8 mouse cellular contexts compared by ENCODE assay signal in the genomic region with DNA sequence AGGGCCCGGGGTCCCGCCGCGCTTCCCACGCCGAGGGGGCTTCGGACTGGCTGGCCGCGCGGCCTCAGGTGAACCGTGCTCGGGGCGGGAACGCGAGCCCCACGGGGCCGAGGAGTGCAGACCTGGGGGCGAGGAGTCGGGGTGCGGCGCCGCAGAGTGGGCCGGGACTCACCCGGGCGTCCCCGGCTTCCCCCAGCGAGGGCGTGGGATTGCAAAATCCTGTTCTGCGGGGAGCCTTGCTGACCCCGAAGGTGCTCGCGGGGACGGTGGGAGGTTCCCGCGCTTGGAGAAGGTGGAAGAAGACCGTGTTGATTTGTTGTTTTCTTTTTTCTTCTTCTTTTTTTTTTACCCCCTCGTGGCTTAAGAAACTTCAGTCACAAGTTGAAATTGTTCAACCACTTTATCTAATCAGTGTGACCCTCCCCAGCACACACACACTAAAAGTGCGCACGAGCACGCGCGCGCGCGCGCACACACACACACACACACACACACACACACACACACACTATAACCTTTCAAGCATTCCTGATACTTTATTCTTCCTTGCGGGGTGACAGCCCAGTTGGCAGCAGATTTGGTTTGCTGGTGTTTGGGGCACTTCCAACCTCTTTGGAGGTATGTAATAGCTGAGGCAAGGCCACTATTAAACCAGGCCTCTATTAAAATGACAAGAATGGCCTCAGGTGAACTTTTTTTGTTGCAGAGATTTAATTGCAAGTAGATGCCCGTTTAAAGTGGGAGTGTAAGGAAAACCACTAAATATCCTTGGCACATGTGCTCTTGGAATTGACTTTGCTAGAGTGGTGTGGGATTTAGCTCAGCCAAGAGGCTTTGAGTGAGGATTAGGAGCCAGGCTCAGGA. TPM values are rescaled to one million over a fixed set of nuclear protein-coding genes. Genes with fewer than 3 reads are reported as not detected.
DNase-seq lines count a peak whose midpoint lies in the region; ATAC-seq and TF ChIP-seq lines count a peak whose summit lies in the region.

No protein-coding gene starts in this region.

- no peaks in the 10 kb centered on the region; the same call in 1 of the 2 replicates for H3K4me1 ChIP-seq in bone marrow, adult 2 months (ENCODE audit: control insufficient read depth, insufficient read depth, low read length)
- peaks cover 32% of the 10 kb centered on the region for H3K4me1 ChIP-seq in embryonic facial prominence, embryonic 15.5 days
- peaks cover 40% of the 10 kb centered on the region for H3K4me1 ChIP-seq in hindbrain, embryonic 10.5 days (replicated peaks)
- H3K4me1 ChIP-seq in limb, embryonic 12.5 days (replicated peaks) = peaks cover 49% of the 10 kb centered on the region
- H3K4me1 ChIP-seq in midbrain, embryonic 13.5 days (replicated peaks) = peaks cover 37% of the 10 kb centered on the region
- H3K4me1 ChIP-seq in testis, adult 2 months (ENCODE audit: control insufficient read depth, insufficient read depth, low read length) = peaks cover 13% of the 10 kb centered on the region

- DNase-seq in heart, adult 9 months (ENCODE audit: low spot score in 2 of 2) = peak; percentile 30 to 35
- DNase-seq in heart, adult 8-10 months (ENCODE audit: low spot score) = no peak
- peak; percentile 38 for DNase-seq in hindbrain, embryonic 10.5 days (ENCODE audit: low spot score)

- H3K9ac ChIP-seq in embryonic facial prominence, embryonic 15.5 days = peak overlapping the region; percentile 94
- H3K9ac ChIP-seq in limb, embryonic 12.5 days (replicated peaks) = peak overlapping the region; percentile 90
- H3K9ac ChIP-seq in midbrain, embryonic 13.5 days (replicated peaks) = peak overlapping the region; percentile 86

- H3K27me3 ChIP-seq in embryonic facial prominence, embryonic 15.5 days = no peaks in the 10 kb centered on the region
- H3K27me3 ChIP-seq in hindbrain, embryonic 10.5 days (ENCODE audit: insufficient read depth, poor library complexity, severe bottlenecking) = peaks cover 27% of the 10 kb centered on the region
- H3K27me3 ChIP-seq in limb, embryonic 12.5 days = no peaks in the 10 kb centered on the region
- H3K27me3 ChIP-seq in midbrain, embryonic 13.5 days = peaks cover 20% of the 10 kb centered on the region
- H3K27me3 ChIP-seq in testis, adult 2 months (ENCODE audit: control insufficient read depth, insufficient read depth, low read length) = no peaks in the 10 kb centered on the region

- TF ChIP-seq POLR2A in bone marrow, adult 2 months (IDR thresholded peaks at IDR 0.05; ENCODE audit: borderline replicate concordance, control insufficient read depth, low read depth, low read length) = no peak
- TF ChIP-seq POLR2A in testis, adult 2 months (IDR thresholded peaks at IDR 0.05; ENCODE audit: control insufficient read depth, low read depth, low read length) = no peak

- peak overlapping the region; percentile 71 for H3K27ac ChIP-seq in bone marrow, adult 2 months (ENCODE audit: control insufficient read depth, insufficient read depth, low read depth, low read length, poor library complexity)
- peak overlapping the region; percentile 83 for H3K27ac ChIP-seq in embryonic facial prominence, embryonic 15.5 days (replicated peaks)
- peak overlapping the region; percentile 94 for H3K27ac ChIP-seq in hindbrain, embryonic 10.5 days
- peak overlapping the region; percentile 93 for H3K27ac ChIP-seq in limb, embryonic 12.5 days
- peak overlapping the region; percentile 58; the same call in 1 of the 2 replicates for H3K27ac ChIP-seq in midbrain, embryonic 13.5 days
- H3K27ac ChIP-seq in testis, adult 2 months (ENCODE audit: control insufficient read depth, insufficient read depth, low read depth, low read length) = peak overlapping the region; percentile 95

- no peaks in the 10 kb centered on the region for H3K36me3 ChIP-seq in embryonic facial prominence, embryonic 15.5 days
- H3K36me3 ChIP-seq in hindbrain, embryonic 10.5 days = no peaks in the 10 kb centered on the region
- no peaks in the 10 kb centered on the region for H3K36me3 ChIP-seq in limb, embryonic 12.5 days
- H3K36me3 ChIP-seq in midbrain, embryonic 13.5 days = no peaks in the 10 kb centered on the region
- H3K36me3 ChIP-seq in testis, adult 2 months (ENCODE audit: control insufficient read depth, insufficient read depth, low read length) = no peaks in the 10 kb centered on the region

- no peak for TF ChIP-seq CTCF in bone marrow, adult 2 months (IDR thresholded peaks at IDR 0.05; ENCODE audit: control insufficient read depth, insufficient read depth, low read length)
- no peak for TF ChIP-seq CTCF in testis, adult 2 months (IDR thresholded peaks at IDR 0.05; ENCODE audit: control insufficient read depth, insufficient read depth, insufficient replicate concordance, low read depth, low read length)

- H3K4me3 ChIP-seq in bone marrow, adult 2 months (replicated peaks; ENCODE audit: control insufficient read depth, low read depth, low read length) = peak overlapping the region; percentile 86
- peak overlapping the region; percentile 96 for H3K4me3 ChIP-seq in embryonic facial prominence, embryonic 15.5 days (replicated peaks)
- peak overlapping the region; percentile 95 for H3K4me3 ChIP-seq in hindbrain, embryonic 10.5 days
- H3K4me3 ChIP-seq in limb, embryonic 12.5 days (replicated peaks) = peak overlapping the region; percentile 87
- peak overlapping the region; percentile 90 for H3K4me3 ChIP-seq in midbrain, embryonic 13.5 days (replicated peaks)
- peak overlapping the region; percentile 97 for H3K4me3 ChIP-seq in testis, adult 2 months (ENCODE audit: control insufficient read depth, low read depth, low read length)

- no peak for ATAC-seq in embryonic facial prominence, embryonic 15.5 days (ENCODE audit: insufficient number of reproducible peaks, low FRiP score, low TSS enrichment, low read depth)
- peak; percentile 2; the same call in 1 of the 2 replicates for ATAC-seq in limb, embryonic 12.5 days (ENCODE audit: insufficient number of reproducible peaks, insufficient read depth, low FRiP score, low TSS enrichment, low read depth)
- ATAC-seq in midbrain, embryonic 13.5 days = peak; percentile 55; the same call in 1 of the 2 replicates

- no peaks in the 10 kb centered on the region for H3K9me3 ChIP-seq in embryonic facial prominence, embryonic 15.5 days (replicated peaks)
- H3K9me3 ChIP-seq in hindbrain, embryonic 10.5 days = 0 out of 2 replicates have a peak, but pooled peaks cover 3% of the 10 kb centered on the region
- H3K9me3 ChIP-seq in limb, embryonic 12.5 days = no peaks in the 10 kb centered on the region
- no peaks in the 10 kb centered on the region for H3K9me3 ChIP-seq in midbrain, embryonic 13.5 days

- under 1% methylated on average over 48 of the region's 48 CpGs for WGBS in bone marrow, adult 2 months
- 1% methylated on average over 44 of the region's 48 CpGs for WGBS in embryonic facial prominence, embryonic 15.5 days
- WGBS in hindbrain, embryonic 10.5 days = under 1% methylated on average over 48 of the region's 48 CpGs
- under 1% methylated on average over 48 of the region's 48 CpGs for WGBS in limb, embryonic 12.5 days
- under 1% methylated on average over 48 of the region's 48 CpGs for WGBS in midbrain, embryonic 13.5 days

- H3K4me2 ChIP-seq in embryonic facial prominence, embryonic 15.5 days (replicated peaks) = peak overlapping the region; percentile 76
- H3K4me2 ChIP-seq in limb, embryonic 12.5 days = peak overlapping the region; percentile 78
- peak overlapping the region; percentile 97 for H3K4me2 ChIP-seq in midbrain, embryonic 13.5 days (replicated peaks)

RNA-seq across cellular contexts. Expression of a gene that starts 3.1 kb away (rescaled TPM):
- 10 to 100 TPM; 35.7 to 51.4 (median 39.9) TPM for total RNA-seq in heart, adult 8-10 months (2022)
- 21.3 and 43.6 TPM in 2 replicates for polyA plus RNA-seq in bone marrow, adult 2 months (2011; ENCODE audit: insufficient read depth, insufficient read length, low replicate concordance, missing spikeins)
- polyA plus RNA-seq in embryonic facial prominence, embryonic 15.5 days (2015; fragmentation: Nextera tagmentation; extraction: Ambion mirVana) = 73.1 and 79.4 TPM in 2 replicates
- polyA plus RNA-seq in hindbrain, embryonic 10.5 days (2016; fragmentation: Nextera tagmentation; extraction: Ambion mirVana) = 45.9 and 56.5 TPM in 2 replicates
- polyA plus RNA-seq in limb, embryonic 12.5 days (2016; fragmentation: Nextera tagmentation; extraction: Ambion mirVana) = 80.5 and 83.8 TPM in 2 replicates
- polyA plus RNA-seq in midbrain, embryonic 13.5 days (2015; fragmentation: Nextera tagmentation; extraction: Ambion mirVana) = 25.1 and 27.1 TPM in 2 replicates
- polyA plus RNA-seq in testis, adult 2 months (2012; rRNA removed) = 27.2 and 29.0 TPM in 2 replicates
